Mouse (Mus musculus): Measurements from ENCODE around the gene Fkbp1a. TPM values are rescaled to one million over a fixed set of nuclear protein-coding genes. Genes with fewer than 3 reads are reported as not detected.

Gene Fkbp1a
- polyA plus RNA-seq, 1 experiment from 2014 or later, result 778 TPM

DNA sequence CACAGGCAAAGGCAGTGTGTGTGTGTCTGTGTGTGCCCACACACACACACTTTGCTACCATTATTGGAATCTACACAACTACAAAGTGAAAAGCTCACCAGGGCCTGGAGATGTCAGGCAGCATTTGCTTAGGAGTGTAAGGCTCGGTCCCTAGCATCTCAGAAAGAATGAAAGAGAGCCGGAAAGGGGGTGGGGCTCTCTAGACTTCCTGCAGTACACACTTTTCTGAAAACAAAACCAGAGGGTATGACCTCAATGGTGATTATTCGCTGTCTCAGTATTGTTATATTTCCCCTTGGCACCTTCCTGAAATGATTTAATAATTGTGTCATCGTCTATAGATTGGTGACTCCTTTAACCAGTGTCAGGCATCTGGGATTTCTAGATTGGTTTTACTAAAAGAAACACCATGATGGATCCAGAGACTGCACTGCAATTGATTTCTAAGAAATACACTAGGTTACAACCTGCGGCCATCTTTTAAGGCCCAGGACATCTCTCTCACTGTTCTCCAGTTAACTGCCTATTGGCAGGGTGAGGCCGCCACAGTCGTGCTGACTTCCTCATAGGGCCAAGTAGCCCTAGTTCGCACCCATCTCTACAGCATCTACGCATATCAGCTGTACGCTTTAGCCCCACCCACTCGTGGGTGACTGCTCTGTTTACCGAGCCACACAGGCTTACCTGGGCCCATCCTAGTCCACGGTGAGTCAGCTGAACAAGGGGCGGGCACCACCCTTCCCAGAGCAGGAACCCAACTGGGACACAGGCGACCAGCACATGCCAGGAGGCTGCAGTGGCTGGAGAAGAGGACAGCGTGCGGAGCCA, 29.8 kb downstream of the Fkbp1a start, which contains the start of gene Sdcbp2:
Gene Sdcbp2 (plus strand): TSS at position 750 of the 828 bp plus-strand sequence.
- Histone ChIP-seq H3K9ac (ENCODE audit: low read length) (no peak within 1 kb of the TSS), H3K4me2 (ENCODE audit: low read depth, low read length) (no peak within 1 kb of the TSS), H3K36me3 (ENCODE audit: control insufficient read depth, insufficient read depth, low read length) (no peaks in the 10 kb centered on the region), H3K4me3 (ENCODE audit: low read length) (no peak within 1 kb of the TSS), H3K4me1 (replicated peaks; ENCODE audit: control insufficient read depth, insufficient read depth, low read length) (peaks cover 4% of the 10 kb centered on the region), H3K27ac (ENCODE audit: low read length) (no peak within 1 kb of the TSS), H3K9me3 (ENCODE audit: control insufficient read depth, low read length) (no peaks in the 10 kb centered on the region), H3K27me3 (ENCODE audit: control insufficient read depth, insufficient read depth, low read depth, low read length) (no peaks in the 10 kb centered on the region; the same call in 1 of the 2 replicates)
- 58% methylated on average over 17 of the region's 17 CpGs for WGBS
- ATAC-seq (ENCODE audit: low read depth), result no peak

DNA sequence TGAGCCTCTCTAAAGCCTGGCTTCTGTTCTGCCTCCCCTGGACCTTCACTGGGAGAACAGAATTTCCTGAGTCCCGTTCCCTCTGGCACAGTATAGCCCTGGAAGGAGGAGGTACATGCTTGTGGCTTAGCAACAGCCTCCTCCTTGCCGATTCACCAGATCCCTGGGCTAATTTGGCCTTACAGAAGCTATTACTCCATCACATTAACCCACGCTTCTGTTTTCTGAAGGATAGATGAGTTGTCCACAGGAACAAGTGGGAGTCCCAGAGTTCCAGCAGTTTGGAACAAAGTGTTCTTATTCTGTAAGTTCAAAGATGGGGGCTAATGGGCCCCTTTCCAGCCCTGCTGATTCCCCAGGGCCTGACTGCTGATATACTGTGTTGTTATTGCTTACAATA, 31.4 kb downstream of the Fkbp1a start:
- no peak for ATAC-seq (ENCODE audit: low read depth)
- Histone ChIP-seq H3K27me3 (ENCODE audit: control insufficient read depth, insufficient read depth, low read depth, low read length) (no peaks in the 10 kb centered on the region; the same call in 1 of the 2 replicates), H3K36me3 (ENCODE audit: control insufficient read depth, insufficient read depth, low read length) (no peaks in the 10 kb centered on the region), H3K4me1 (replicated peaks; ENCODE audit: control insufficient read depth, insufficient read depth, low read length) (peaks cover 4% of the 10 kb centered on the region), H3K4me3 (ENCODE audit: low read length) (no peak overlapping the region), H3K9ac (ENCODE audit: low read length) (no peak overlapping the region), H3K9me3 (ENCODE audit: control insufficient read depth, low read length) (no peaks in the 10 kb centered on the region), H3K27ac (ENCODE audit: low read length) (no peak overlapping the region), H3K4me2 (ENCODE audit: low read depth, low read length) (no peak overlapping the region)
- WGBS, result 70% methylated on average over 3 of the region's 3 CpGs

DNA sequence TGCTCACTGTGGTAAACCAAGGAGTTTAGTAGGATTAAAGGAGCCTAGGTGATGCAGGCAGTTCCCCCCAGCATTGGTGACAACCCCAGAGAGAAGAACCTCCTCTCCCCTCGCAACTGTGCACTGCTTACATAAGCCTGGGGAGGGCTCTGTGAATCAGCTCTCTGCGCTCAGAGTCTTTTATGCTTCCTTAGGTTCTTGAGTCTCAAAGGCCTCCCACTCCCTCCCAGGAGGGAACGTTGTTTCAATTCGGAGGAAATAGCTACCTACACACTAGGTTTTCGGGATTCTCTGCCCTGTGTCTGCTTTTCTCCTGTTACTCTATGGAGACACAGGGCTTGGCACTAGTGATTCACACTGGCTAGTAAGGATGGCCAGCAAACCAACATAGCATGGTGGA, 32.3 kb downstream of the Fkbp1a start:
- 69% methylated on average over 5 of the region's 5 CpGs for WGBS
- Histone ChIP-seq H3K4me2 (ENCODE audit: low read depth, low read length) (no peak overlapping the region), H3K36me3 (ENCODE audit: control insufficient read depth, insufficient read depth, low read length) (no peaks in the 10 kb centered on the region), H3K9me3 (ENCODE audit: control insufficient read depth, low read length) (no peaks in the 10 kb centered on the region), H3K27ac (ENCODE audit: low read length) (no peak overlapping the region), H3K9ac (ENCODE audit: low read length) (no peak overlapping the region), H3K4me3 (ENCODE audit: low read length) (no peak overlapping the region), H3K27me3 (ENCODE audit: control insufficient read depth, insufficient read depth, low read depth, low read length) (no peaks in the 10 kb centered on the region; the same call in 1 of the 2 replicates), H3K4me1 (replicated peaks; ENCODE audit: control insufficient read depth, insufficient read depth, low read length) (peaks cover 4% of the 10 kb centered on the region)
- no peak for ATAC-seq (ENCODE audit: low read depth)

DNA sequence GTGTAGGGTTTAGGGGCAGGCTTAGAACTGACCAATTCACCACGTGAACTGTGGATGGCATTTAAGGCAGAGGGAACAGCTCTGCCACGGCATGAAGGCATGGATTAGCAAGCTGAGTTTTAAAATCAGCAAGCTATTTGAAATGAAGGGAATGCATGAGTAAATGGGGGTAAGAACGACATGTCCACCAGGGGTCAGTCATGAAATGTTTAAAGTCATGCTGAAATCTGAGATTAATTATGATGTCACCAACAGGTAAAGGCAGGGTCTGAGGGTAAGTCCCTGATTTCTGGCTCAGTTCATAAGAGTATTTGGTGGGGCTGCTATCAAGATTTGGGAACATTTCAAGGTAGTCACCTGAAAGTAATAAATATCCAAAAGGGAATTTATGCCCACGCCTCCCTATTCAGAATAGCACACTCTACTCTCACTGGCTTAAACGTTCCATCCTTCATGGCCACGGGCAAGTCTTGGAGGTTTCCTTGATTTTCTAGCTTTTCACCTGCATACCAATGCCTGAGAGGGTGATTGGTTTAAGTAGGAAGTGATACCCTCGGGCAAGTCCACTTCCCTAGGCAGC, 32.9 kb downstream of the Fkbp1a start:
- no peaks in the 10 kb centered on the region; the same call in 1 of the 2 replicates for H3K27me3 ChIP-seq (ENCODE audit: control insufficient read depth, insufficient read depth, low read depth, low read length)
- no peaks in the 10 kb centered on the region for H3K36me3 ChIP-seq (ENCODE audit: control insufficient read depth, insufficient read depth, low read length)
- ATAC-seq (ENCODE audit: low read depth), result peak; percentile 50
- peaks cover 4% of the 10 kb centered on the region for H3K4me1 ChIP-seq (replicated peaks; ENCODE audit: control insufficient read depth, insufficient read depth, low read length)
- H3K9ac ChIP-seq (ENCODE audit: low read length), result peak overlapping the region; percentile 72
- H3K4me3 ChIP-seq (ENCODE audit: low read length), result peak overlapping the region; percentile 54
- no peaks in the 10 kb centered on the region for H3K9me3 ChIP-seq (ENCODE audit: control insufficient read depth, low read length)
- WGBS, result 21% methylated on average over 7 of the region's 7 CpGs
- peak overlapping the region; percentile 69; the same call in 1 of the 2 replicates for H3K27ac ChIP-seq (ENCODE audit: low read length)
- peak overlapping the region; percentile 80 for H3K4me2 ChIP-seq (ENCODE audit: low read depth, low read length)

DNA sequence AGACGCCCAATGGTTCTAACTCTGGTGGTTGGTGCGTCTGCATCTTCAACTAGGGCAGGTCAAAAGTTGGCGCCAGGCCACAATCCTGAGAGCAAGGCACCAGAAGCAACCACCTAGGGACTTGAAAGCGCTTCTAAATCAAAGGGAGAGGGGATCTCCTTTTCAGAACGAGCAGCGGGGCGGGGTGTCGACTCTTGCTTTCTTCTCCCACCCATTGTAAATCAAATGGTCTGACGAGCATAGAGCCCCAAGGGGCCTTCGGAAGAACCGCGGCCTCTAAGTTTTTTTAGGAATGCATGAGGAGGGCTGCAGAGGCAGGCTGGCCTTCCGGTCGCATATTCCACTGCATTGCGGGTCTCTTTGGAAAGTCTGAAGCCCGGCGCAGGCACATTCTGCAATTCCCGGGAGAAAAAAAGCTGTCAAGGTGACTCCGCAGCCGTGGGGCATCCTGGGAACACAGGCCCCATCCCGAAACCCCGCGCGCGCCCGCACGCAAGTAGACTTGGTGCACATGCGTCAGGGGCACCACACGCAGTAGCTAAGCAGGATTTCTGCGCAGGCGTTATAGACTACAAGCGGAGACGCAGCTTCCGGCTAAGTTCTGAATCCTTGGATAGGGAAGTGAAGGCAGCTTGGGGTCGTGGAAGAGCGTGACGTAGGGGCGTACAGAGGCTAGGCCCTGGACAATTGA, 33.6 kb downstream of the Fkbp1a start:
- 2% methylated on average over 38 of the region's 38 CpGs for whole genome bisulfite sequencing
- ATAC-seq (ENCODE audit: low read depth), result peak; percentile 90
- H3K36me3 ChIP-seq (ENCODE audit: control insufficient read depth, insufficient read depth, low read length), result no peaks in the 10 kb centered on the region
- H3K27ac ChIP-seq (ENCODE audit: low read length), result peak overlapping the region; percentile 69
- H3K4me3 ChIP-seq (ENCODE audit: low read length), result peak overlapping the region; percentile 54
- peaks cover 4% of the 10 kb centered on the region for H3K4me1 ChIP-seq (replicated peaks; ENCODE audit: control insufficient read depth, insufficient read depth, low read length)
- peak overlapping the region; percentile 72 for H3K9ac ChIP-seq (ENCODE audit: low read length)
- H3K4me2 ChIP-seq (ENCODE audit: low read depth, low read length), result peak overlapping the region; percentile 80
- no peaks in the 10 kb centered on the region; the same call in 1 of the 2 replicates for H3K27me3 ChIP-seq (ENCODE audit: control insufficient read depth, insufficient read depth, low read depth, low read length)
- H3K9me3 ChIP-seq (ENCODE audit: control insufficient read depth, low read length), result no peaks in the 10 kb centered on the region

DNA sequence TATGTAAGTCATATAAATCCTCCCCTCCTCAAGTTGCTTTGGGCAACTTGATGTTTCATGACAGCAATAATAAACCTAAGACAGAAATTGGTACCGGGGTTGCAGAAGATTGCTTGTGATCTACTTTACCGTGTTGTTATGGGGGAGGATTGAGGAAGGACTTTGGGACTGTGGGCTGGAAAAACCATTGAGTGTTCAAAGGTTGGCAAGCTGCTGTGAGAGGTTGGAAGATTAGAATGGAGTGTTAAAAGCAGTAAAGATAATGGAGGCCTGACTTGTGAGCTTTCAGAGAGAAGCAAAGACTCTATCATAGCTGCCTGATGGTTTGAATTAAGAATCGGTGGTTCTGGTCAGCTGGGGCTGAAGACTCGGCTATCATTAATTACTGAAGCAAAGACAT, 36.9 kb downstream of the Fkbp1a start:
- Histone ChIP-seq H3K27ac (ENCODE audit: low read length) (no peak overlapping the region), H3K9me3 (ENCODE audit: control insufficient read depth, low read length) (no peaks in the 10 kb centered on the region), H3K9ac (ENCODE audit: low read length) (no peak overlapping the region), H3K4me3 (ENCODE audit: low read length) (no peak overlapping the region), H3K4me1 (replicated peaks; ENCODE audit: control insufficient read depth, insufficient read depth, low read length) (peaks cover 4% of the 10 kb centered on the region), H3K36me3 (ENCODE audit: control insufficient read depth, insufficient read depth, low read length) (no peaks in the 10 kb centered on the region), H3K4me2 (ENCODE audit: low read depth, low read length) (no peak overlapping the region), H3K27me3 (ENCODE audit: control insufficient read depth, insufficient read depth, low read depth, low read length) (no peaks in the 10 kb centered on the region)
- 75% methylated on average over 4 of the region's 4 CpGs for WGBS
- ATAC-seq (ENCODE audit: low read depth), result no peak

DNA sequence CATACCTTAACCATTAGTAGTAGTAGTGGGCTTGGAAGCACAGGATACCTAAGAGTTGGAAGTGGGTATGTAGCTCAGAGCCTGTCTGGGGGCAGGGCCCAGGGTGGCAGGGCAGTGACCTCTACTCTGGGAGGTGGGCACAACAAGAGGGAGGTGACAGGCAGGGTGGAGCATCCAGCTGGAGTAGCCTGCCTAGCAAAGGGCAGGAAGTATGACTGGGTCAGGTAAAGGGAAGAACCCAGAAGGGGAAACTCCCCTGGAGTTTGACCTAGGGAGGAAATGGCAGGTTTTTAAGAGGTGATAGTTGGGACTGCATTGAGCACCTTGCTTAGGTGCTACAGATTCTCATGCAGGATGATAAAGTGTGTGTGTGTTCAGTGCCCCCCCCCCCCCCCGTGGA, 38.7 kb downstream of the Fkbp1a start:
- H3K4me3 ChIP-seq (ENCODE audit: low read length), result no peak overlapping the region
- no peak for ATAC-seq (ENCODE audit: low read depth)
- H3K27me3 ChIP-seq (ENCODE audit: control insufficient read depth, insufficient read depth, low read depth, low read length), result no peaks in the 10 kb centered on the region
- WGBS, result 50% methylated on average over 1 of the region's 1 CpGs
- H3K36me3 ChIP-seq (ENCODE audit: control insufficient read depth, insufficient read depth, low read length), result no peaks in the 10 kb centered on the region
- H3K9ac ChIP-seq (ENCODE audit: low read length), result no peak overlapping the region
- no peaks in the 10 kb centered on the region; the same call in 1 of the 2 replicates for H3K4me1 ChIP-seq (replicated peaks; ENCODE audit: control insufficient read depth, insufficient read depth, low read length)
- H3K9me3 ChIP-seq (ENCODE audit: control insufficient read depth, low read length), result no peaks in the 10 kb centered on the region
- no peak overlapping the region for H3K27ac ChIP-seq (ENCODE audit: low read length)
- no peak overlapping the region for H3K4me2 ChIP-seq (ENCODE audit: low read depth, low read length)

DNA sequence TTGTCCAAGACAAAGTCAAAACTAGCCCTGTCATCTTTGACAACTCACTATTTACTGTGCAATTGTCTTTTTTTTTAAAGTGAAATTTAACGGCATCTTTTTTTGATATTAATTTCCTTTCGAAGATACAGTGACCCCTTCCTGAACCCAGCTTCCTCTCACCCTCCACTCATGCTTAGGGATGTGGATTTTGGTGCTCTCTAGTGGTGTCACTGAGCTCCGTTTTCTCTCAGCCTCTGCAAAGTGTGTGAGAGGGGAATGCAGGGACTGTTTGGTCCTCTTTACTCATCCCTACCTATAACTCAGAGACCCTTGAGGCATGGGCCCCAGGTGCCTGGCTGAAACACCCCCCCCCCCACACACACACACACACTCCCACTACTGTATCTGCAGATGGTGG, 43.7 kb downstream of the Fkbp1a start:
- Histone ChIP-seq H3K4me3 (ENCODE audit: low read length) (no peak overlapping the region), H3K4me2 (ENCODE audit: low read depth, low read length) (no peak overlapping the region), H3K27me3 (ENCODE audit: control insufficient read depth, insufficient read depth, low read depth, low read length) (no peaks in the 10 kb centered on the region), H3K9me3 (ENCODE audit: control insufficient read depth, low read length) (no peaks in the 10 kb centered on the region), H3K27ac (ENCODE audit: low read length) (no peak overlapping the region), H3K4me1 (replicated peaks; ENCODE audit: control insufficient read depth, insufficient read depth, low read length) (no peaks in the 10 kb centered on the region; the same call in 1 of the 2 replicates), H3K36me3 (ENCODE audit: control insufficient read depth, insufficient read depth, low read length) (no peaks in the 10 kb centered on the region), H3K9ac (ENCODE audit: low read length) (no peak overlapping the region)
- WGBS, result 12% methylated on average over 3 of the region's 3 CpGs
- ATAC-seq (ENCODE audit: low read depth), result no peak

DNA sequence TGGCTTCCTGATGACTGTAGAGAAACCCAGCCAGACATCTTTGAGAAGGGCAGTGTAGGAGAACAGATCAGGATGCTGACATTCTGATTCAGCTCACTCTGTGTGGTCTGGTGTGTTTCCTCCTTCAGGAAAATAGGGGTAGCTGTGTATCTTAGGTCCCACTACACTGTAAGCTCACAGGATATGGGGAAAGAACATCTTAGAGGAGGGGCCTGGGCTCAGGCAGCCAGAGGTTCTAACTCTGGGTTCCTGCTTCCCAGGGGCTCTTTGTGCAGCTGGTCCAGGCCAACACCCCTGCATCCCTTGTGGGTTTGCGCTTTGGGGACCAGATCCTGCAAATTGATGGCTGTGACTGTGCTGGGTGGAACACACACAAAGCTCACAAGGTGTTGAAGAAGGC, 44.5 kb downstream of the Fkbp1a start:
- Histone ChIP-seq H3K27ac (ENCODE audit: low read length) (no peak overlapping the region), H3K4me3 (ENCODE audit: low read length) (no peak overlapping the region), H3K4me2 (ENCODE audit: low read depth, low read length) (no peak overlapping the region), H3K9ac (ENCODE audit: low read length) (no peak overlapping the region), H3K4me1 (replicated peaks; ENCODE audit: control insufficient read depth, insufficient read depth, low read length) (no peaks in the 10 kb centered on the region; the same call in 1 of the 2 replicates), H3K9me3 (ENCODE audit: control insufficient read depth, low read length) (no peaks in the 10 kb centered on the region), H3K36me3 (ENCODE audit: control insufficient read depth, insufficient read depth, low read length) (no peaks in the 10 kb centered on the region), H3K27me3 (ENCODE audit: control insufficient read depth, insufficient read depth, low read depth, low read length) (no peaks in the 10 kb centered on the region)
- no peak for ATAC-seq (ENCODE audit: low read depth)
- WGBS, result 81% methylated on average over 1 of the region's 1 CpGs

All from lung, embryonic 16.5 days (tissue).